Mouse (Mus musculus) adipocyte (in vitro differentiated cells): Measurements from ENCODE around the gene Kcnk5.

Source experiments
- DNase-seq: peaks from one replicate; pipeline ENCODE4 v3.0.0-alpha.2; 2016; ENCODE audit warnings: low spot score

Kcnk5 gene

DNA sequence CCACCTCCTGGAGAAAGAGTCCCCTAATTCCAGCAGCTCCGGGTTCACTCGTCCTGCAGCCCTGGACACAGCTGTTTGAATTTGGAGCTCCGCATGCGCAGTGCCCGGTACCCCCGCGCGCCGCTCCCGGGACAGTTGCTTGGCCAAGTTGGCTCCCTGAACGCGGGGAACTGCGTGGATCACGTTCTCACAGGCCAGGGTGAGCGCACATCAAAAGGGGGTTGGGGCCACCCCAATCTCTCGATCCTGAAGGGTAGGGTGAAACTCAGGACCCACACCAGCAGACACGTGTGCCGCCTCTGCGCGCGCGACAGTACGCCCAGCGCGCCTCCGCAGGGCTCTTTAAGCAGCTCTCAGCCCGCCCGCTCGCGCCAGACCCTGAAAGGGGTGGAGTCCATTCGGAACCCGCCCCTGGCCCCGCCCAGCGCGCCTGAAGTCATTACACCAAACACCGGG, at the start of gene Kcnk5:
Gene Kcnk5 (minus strand): TSS at position 344 of the 456 bp plus-strand sequence.
- no peak for DNase-seq

DNA sequence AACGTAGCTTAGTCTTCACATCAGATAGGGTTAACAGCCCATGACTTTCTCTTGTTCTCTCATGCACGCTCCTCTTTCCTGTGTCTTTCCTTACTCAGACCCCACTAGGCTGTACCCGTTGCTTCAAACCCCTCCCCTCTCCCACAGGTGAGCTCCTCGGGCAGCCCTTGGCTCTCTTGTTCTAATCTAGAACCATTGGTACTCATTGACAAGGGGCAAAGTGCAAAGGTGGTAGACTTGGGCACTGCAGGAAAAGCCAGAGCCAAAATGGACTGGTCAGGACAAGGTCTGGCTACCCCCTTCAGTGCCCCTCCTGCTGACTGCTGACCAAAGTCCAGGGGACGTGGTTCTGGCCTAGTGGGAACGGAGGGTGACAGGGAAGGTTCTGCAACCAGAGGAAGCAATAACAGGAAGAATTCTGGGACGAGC, 48.5 kb upstream of the Kcnk5 start:
- DNase-seq, result no peak

DNA sequence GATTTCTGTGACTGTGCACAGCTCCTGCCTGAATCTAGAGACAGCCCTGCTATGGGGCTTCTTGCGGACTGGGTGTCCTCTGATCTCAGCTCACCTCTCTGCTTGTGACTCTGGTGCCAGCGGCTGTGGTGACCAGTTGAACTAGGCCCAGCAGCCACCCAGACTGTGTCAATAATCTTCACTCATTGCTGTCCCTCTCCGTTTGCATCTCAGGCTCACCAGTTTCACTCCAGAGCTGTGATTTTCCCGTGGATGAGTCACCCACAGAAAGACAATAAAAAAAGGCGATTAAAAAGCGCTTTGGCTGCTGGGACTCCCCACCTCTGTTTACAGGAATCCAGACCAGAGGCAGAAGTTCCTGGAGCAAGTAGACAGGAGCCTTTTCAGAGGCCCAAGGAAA, 47.8 kb upstream of the Kcnk5 start:
- no peak for DNase-seq

- DNase-seq, result no peak
Observed at GRCm38 (mm10) chr14:20228336-20228735, 46.7 kb upstream of the Kcnk5 start.

DNA sequence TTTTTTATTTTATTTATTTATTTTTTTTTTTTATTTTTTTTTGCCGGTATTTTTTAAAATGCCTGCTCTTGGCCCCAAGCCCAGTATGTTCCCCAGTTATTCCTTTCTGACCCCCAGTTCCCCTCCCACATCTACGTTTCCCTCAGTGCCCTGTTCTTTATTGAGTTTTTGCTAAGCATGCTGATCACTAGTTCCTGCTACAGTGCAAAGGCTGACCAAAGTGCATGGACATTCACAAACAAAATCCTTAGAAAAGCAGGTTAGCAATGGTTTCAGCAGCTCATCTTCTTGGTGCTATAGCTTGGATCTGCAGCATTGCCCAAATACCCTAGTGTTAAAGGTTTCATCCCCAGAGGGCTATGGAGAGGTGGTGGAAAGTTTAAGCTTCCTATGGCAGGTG, 45.4 kb upstream of the Kcnk5 start:
- DNase-seq, result no peak

GRCm38 (mm10) chr14:20226488-20226887, 44.9 kb upstream of the Kcnk5 start:
- no peak for DNase-seq

- no peak for DNase-seq
Observed at GRCm38 (mm10) chr14:20225525-20225924, 43.9 kb upstream of the Kcnk5 start.

- DNase-seq, result no peak
Observed at GRCm38 (mm10) chr14:20224576-20225218, 43.1 kb upstream of the Kcnk5 start.

- peak; percentile 42 for DNase-seq
Observed at GRCm38 (mm10) chr14:20224163-20224562, 42.6 kb upstream of the Kcnk5 start.

GRCm38 (mm10) chr14:20223253-20223652, 41.6 kb upstream of the Kcnk5 start:
- no peak for DNase-seq

DNA sequence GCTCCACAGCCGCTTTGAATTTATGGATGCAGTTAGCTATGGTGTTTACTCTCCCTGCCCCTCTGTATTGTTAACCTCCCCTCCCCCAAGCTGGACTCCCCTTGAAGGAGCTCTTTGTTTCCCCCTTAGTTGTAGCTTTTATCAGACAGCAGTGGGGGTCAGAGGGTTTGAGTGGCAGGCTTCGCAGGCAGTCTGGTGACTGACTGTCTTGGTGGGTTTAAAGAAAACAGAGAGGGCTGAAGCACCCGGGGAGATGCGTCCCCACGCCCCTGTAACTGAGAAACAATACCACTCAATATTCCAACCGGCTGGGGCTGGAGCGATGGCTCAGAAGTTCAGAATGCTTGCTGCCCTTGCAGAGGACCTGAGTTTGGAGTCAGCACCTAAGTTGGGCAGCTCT, 39.5 kb upstream of the Kcnk5 start:
- no peak for DNase-seq

DNA sequence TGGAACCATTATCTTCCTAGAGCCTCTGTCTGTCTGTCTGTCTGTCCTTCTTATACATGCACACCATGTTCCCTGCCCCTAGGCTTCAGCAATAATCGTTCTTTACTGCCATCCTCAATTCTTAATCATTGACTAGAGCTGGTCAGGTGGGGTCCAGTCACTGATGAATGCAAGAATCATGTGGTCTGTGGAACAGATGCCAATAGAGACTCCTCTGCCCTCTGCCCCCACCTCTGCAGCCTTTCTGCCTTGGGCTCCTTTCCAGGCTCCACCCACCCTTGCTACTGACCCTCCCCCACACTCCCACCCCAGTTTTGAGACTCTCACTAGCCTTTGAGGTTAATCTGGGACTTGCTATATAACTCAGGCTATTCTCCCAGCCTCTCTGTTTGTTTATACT, 38.2 kb upstream of the Kcnk5 start:
- DNase-seq, result no peak

DNA sequence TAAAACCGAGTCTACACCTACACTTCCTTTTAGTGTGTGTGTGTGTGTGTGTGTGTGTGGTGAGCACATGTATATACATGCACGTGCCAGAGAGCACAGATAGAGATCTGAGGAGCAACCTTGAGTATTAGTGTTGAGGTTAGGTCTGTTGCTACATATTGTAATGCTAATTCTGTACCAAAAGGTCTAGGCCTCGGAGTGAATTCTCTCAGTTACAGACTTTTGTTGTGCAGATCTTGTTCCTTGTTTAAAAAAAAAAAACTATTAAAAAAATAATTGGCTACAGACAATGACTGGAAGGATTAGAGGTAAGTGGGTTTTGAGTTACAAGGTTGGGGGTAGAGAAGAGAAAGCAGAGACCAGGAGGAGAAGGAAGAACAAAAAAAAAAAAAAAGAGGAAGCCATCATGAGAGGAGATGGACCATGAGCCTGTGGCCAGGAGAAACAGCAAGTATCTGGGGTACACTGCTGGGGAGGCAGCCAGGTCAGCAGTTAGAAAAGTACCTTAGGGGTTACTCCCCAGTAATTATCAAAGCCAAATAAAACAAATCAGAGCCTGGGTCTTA, 35.8 kb upstream of the Kcnk5 start:
- no peak for DNase-seq

- DNase-seq, result no peak
Observed at GRCm38 (mm10) chr14:20216561-20217298, 35.1 kb upstream of the Kcnk5 start.

GRCm38 (mm10) chr14:20215826-20216225, 34.2 kb upstream of the Kcnk5 start:
- no peak for DNase-seq

DNA sequence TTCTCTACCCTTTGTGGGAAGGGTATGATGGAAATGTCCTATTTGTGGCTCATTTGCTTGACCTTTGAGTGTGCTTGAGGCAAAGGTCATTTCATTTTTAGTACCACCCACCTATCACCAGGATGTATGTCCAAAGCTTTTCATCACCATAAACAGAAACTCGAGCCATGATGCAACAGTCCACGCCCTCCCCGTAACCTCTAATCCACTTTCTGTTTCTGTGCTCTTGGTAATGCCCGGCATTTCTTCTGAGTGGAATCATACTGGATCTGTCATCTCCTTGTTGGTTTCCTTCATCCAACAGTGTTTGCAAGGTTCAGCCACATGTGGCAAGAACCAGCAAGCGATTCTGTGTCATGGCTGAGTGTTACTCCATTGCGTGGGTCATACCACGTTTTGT, 32.5 kb upstream of the Kcnk5 start:
- peak; percentile 30 for DNase-seq

- DNase-seq, result no peak
Observed at GRCm38 (mm10) chr14:20211754-20212601, 30.4 kb upstream of the Kcnk5 start.

- DNase-seq, result no peak
Observed at GRCm38 (mm10) chr14:20209926-20210325, 28.3 kb upstream of the Kcnk5 start.

- no peak for DNase-seq
Observed at GRCm38 (mm10) chr14:20208435-20208834, 26.8 kb upstream of the Kcnk5 start.

- DNase-seq, result no peak
Observed at GRCm38 (mm10) chr14:20205747-20206146, 24.1 kb upstream of the Kcnk5 start.

DNA sequence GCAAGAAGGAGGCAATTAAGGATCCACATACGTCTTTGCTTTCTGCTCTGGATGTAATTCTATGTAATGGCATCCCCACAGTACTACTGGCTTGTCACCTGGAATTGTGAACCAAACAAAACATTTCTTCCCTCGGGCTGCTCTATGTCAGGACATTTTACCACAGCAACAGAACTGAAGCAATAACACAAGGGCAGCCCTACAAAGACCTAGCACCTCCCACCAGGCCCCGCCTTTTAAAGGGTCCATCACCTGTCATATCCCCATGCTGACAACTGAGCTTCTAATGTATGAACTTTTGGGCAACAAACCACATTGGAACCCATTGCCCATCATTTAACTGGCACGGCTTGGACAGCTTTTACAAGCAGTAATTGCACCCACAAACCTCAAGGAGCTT, 21.7 kb upstream of the Kcnk5 start:
- no peak for DNase-seq

- no peak for DNase-seq
Observed at GRCm38 (mm10) chr14:20202655-20203181, 21.1 kb upstream of the Kcnk5 start.
